Mouse (Mus musculus) liver, embryonic 14.5 days (tissue): Measurements from ENCODE around the gene Rap1gap2. TPM values are rescaled to one million over a fixed set of nuclear protein-coding genes. Genes with fewer than 3 reads are reported as not detected.

Source experiments
- ATAC-seq: fragments of 200-750 bp; cut with Nextera tagmentation; 2 replicates; pipeline ENCODE4 v1.8.0; 2017; ENCODE audit warnings: moderate number of reproducible peaks, mild to moderate bottlenecking, moderate library complexity; ENCODE audit not compliant: insufficient read depth
- DNase-seq, 3 experiments: peaks; one replicate each; pipeline ENCODE4 v3.0.0-alpha.2; 2012 to 2013; ENCODE audit warnings: low read depth in 3 of 3, low spot score in 3 of 3
- H3K27ac ChIP-seq: fragments of 300-500 bp; sonication (generic); 2 replicates; pipeline ENCODE4 v1.5.1; 2014; ENCODE audit warnings: moderate library complexity, mild to moderate bottlenecking, control low read depth, inconsistent platforms
- H3K27me3 ChIP-seq: fragments of 300-500 bp; sonication (generic); 2 replicates; pipeline ENCODE4 v1.6.1; 2014; ENCODE audit warnings: mild to moderate bottlenecking, low read length, moderate library complexity; ENCODE audit not compliant: control insufficient read depth, insufficient read depth
- H3K36me3 ChIP-seq: fragments of 300-500 bp; sonication (generic); replicated peaks from 2 replicates; pipeline ENCODE4 v1.6.1; 2014; ENCODE audit warnings: low read depth; ENCODE audit not compliant: control insufficient read depth, insufficient read depth
- H3K4me1 ChIP-seq, 2 experiments: fragments of 200-500 bp in 1 of 2; fragments of 300-500 bp in 1 of 2; sonication (generic) in 1 of 2; replicated peaks; 2 replicates each; pipeline ENCODE4 v1.6.1; 2012 to 2014; ENCODE audit warnings: antibody characterized with exemption in 1 of 2, inconsistent platforms in 1 of 2, low read length in 1 of 2; ENCODE audit not compliant: control insufficient read depth in 2 of 2, insufficient read depth in 2 of 2
- H3K4me2 ChIP-seq: fragments of 300-500 bp; sonication (generic); 2 replicates; pipeline ENCODE4 v1.6.1; 2014; ENCODE audit warnings: low read depth, mild to moderate bottlenecking, control low read depth, moderate library complexity
- H3K4me3 ChIP-seq, 2 experiments: fragments of 200-500 bp in 1 of 2; fragments of 300-500 bp in 1 of 2; sonication (generic) in 1 of 2; 2 replicates each; pipeline ENCODE4 v1.5.1; 2012 to 2014; ENCODE audit warnings: low read depth in 2 of 2, low read length in 2 of 2, mild to moderate bottlenecking in 2 of 2, control low read depth in 1 of 2, inconsistent platforms in 1 of 2, moderate library complexity in 1 of 2; ENCODE audit not compliant: insufficient read depth in 1 of 2
- H3K9ac ChIP-seq: fragments of 300-500 bp; sonication (generic); replicated peaks from 2 replicates; pipeline ENCODE4 v1.6.1; 2014; ENCODE audit warnings: mild to moderate bottlenecking, control low read depth, moderate library complexity
- H3K9me3 ChIP-seq: fragments of 300-500 bp; sonication (generic); 2 replicates; pipeline ENCODE4 v1.6.1; 2016; ENCODE audit warnings: low read length, mixed read lengths; ENCODE audit not compliant: control insufficient read depth
- CTCF ChIP-seq: IDR thresholded peaks from 2 replicates; pipeline ENCODE4 v1.5.1; 2016; ENCODE audit warnings: antibody characterized with exemption, low read depth, control low read depth
- EP300 ChIP-seq: IDR thresholded peaks from 2 replicates; pipeline ENCODE4 v1.6.1; 2016; ENCODE audit warnings: antibody characterized with exemption, low read depth
- WGBS: fragments of 180-500 bp; shearing (Covaris S2); extraction: QIAGEN DNeasy Blood & Tissue Kit; methylation state at CpG from one replicate; pipeline ENCODE4 v1.1.7; 2014; ENCODE audit not compliant: insufficient replicate concordance; 5-methylcytosine and 5-hydroxymethylcytosine counted together
- polyA plus RNA-seq, 2 experiments: library from polyadenylated mRNA; depleted of rRNA in 1 of 2; stranded (reverse) in 1 of 2; unstranded in 1 of 2; fragments of >200 nt; fragmentation: Nextera tagmentation in 1 of 2; extraction: Ambion mirVana in 1 of 2; gene quantifications; 2 replicates each; pipeline versions ENCODE4 v1.2.1 to v1.2.3; 2012 to 2014

Rap1gap2 gene
- polyA plus RNA-seq, 2 experiments, result 0.56 to 0.98 TPM

GRCm38 (mm10) chr11:74376847-74377246 is 233.9 kb downstream of the Rap1gap2 start:
- no peak overlapping the region for H3K4me3 ChIP-seq
- 69% methylated on average over 3 of the region's 3 CpGs for WGBS
- H3K9ac ChIP-seq, result no peak overlapping the region
- H3K27me3 ChIP-seq, result no peaks in the 10 kb centered on the region
- H3K9me3 ChIP-seq, result no peaks in the 10 kb centered on the region
- H3K36me3 ChIP-seq, result no peaks in the 10 kb centered on the region
- DNase-seq (no peak), ATAC-seq (no peak)
- H3K4me2 ChIP-seq, result no peak overlapping the region
- H3K4me1 ChIP-seq, result no peaks in the 10 kb centered on the region
- TF ChIP-seq CTCF (peak; percentile 65), EP300 (no peak)
- no peak overlapping the region for H3K27ac ChIP-seq

DNA sequence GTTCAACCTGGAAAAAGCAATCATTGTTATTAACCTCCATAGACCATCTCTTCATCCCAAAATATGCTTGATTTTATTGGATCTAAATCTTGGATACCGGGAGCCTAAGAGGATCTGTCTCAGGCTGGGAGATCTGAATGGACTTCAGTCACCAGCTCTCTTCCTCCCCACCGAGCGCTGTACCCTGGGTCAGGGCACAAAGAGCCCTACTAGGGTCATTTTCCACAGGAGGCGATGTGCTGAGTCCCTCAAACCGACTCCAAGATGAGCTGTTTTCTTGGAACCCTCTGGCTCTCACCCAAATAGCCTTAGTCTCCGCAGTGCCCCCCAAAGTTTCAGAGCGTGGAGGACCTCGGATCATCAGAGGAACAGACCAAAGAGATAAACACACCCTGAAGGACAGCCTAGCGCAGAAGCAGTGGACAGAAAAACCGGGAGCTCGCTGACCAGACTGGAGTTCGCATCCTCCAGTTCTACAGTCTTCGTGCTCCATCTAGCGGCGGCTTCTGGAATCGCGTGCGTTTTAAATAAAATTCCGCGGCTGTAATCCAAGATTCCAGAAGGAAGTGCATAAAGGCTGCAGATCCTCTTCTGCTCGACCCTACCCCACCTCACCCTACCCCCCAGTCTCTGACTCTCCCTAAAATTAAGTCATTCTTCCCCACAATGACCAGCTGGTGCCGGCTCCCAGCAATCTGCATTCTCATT is 239.2 kb downstream of the Rap1gap2 start:
- no peak overlapping the region for H3K4me2 ChIP-seq
- peaks cover 3% of the 10 kb centered on the region; the same call in 1 of the 2 replicates for H3K27me3 ChIP-seq
- TF ChIP-seq EP300 (no peak), CTCF (peak; percentile 82)
- no peaks in the 10 kb centered on the region for H3K36me3 ChIP-seq
- DNase-seq (peak; percentile 17 to 42 (median 41)), ATAC-seq (no peak)
- H3K9ac ChIP-seq, result no peak overlapping the region
- no peaks in the 10 kb centered on the region for H3K4me1 ChIP-seq
- WGBS, result 12% methylated on average over 22 of the region's 22 CpGs
- no peak overlapping the region for H3K27ac ChIP-seq
- no peak overlapping the region for H3K4me3 ChIP-seq
- H3K9me3 ChIP-seq, result no peaks in the 10 kb centered on the region

GRCm38 (mm10) chr11:74361769-74362168 is 248.9 kb downstream of the Rap1gap2 start, which contains the start of gene Olfr412:
Olfr412 (plus strand) TSS chr11:74362069.
- H3K9ac ChIP-seq, result no peak within 1 kb of the TSS
- no peaks in the 10 kb centered on the region for H3K27me3 ChIP-seq
- H3K4me3 ChIP-seq, result no peak within 1 kb of the TSS
- H3K9me3 ChIP-seq, result no peaks in the 10 kb centered on the region
- 36% methylated on average over 1 of the region's 1 CpGs for WGBS
- H3K4me2 ChIP-seq, result no peak within 1 kb of the TSS
- ATAC-seq, result no peak
- no peak for DNase-seq
- H3K4me1 ChIP-seq, result no peaks in the 10 kb centered on the region
- H3K27ac ChIP-seq, result no peak within 1 kb of the TSS
- no peaks in the 10 kb centered on the region for H3K36me3 ChIP-seq
- no peak for TF ChIP-seq EP300
- no peak for TF ChIP-seq CTCF

- Histone ChIP-seq H3K4me3 (no peak within 1 kb of the TSS), H3K27ac (no peak within 1 kb of the TSS), H3K36me3 (no peaks in the 10 kb centered on the region), H3K9me3 (no peaks in the 10 kb centered on the region), H3K4me1 (no peaks in the 10 kb centered on the region), H3K27me3 (no peaks in the 10 kb centered on the region), H3K9ac (no peak within 1 kb of the TSS), H3K4me2 (no peak within 1 kb of the TSS)
- WGBS, result 47% methylated on average over 3 of the region's 3 CpGs
- ATAC-seq, result no peak
- no peak for TF ChIP-seq EP300
- no peak for DNase-seq
These were observed 258.2 kb downstream of the Rap1gap2 start, which contains the start of gene Olfr411 for GRCm38 (mm10) chr11:74352550-74352949. Olfr411 (minus strand) TSS chr11:74352650.

GRCm38 (mm10) chr11:74337931-74338330 is 272.8 kb downstream of the Rap1gap2 start, which contains the start of gene Olfr410:
Olfr410 (minus strand) TSS chr11:74338031.
- no peaks in the 10 kb centered on the region for H3K9me3 ChIP-seq
- no peak for ATAC-seq

More at GRCm38 (mm10) chr11:74337931-74338330, 272.8 kb downstream of the Rap1gap2 start, which contains the start of gene Olfr410:
- no peak within 1 kb of the TSS for H3K9ac ChIP-seq
- H3K4me2 ChIP-seq, result no peak within 1 kb of the TSS
- H3K27ac ChIP-seq, result no peak within 1 kb of the TSS
- 53% methylated on average over 6 of the region's 6 CpGs for WGBS
- no peak for TF ChIP-seq CTCF
- TF ChIP-seq EP300, result no peak
- H3K4me3 ChIP-seq, result no peak within 1 kb of the TSS
- no peaks in the 10 kb centered on the region for H3K36me3 ChIP-seq
- H3K4me1 ChIP-seq, result no peaks in the 10 kb centered on the region
- no peak for DNase-seq
- H3K27me3 ChIP-seq, result no peaks in the 10 kb centered on the region

Other genes with a start within 250 kb of the Rap1gap2 start
- gene Olfr412, start 248.8 kb downstream of the Rap1gap2 start, polyA plus RNA-seq (2012; rRNA removed), result not detected in 2 replicates
- gene Olfr412, start 248.8 kb downstream of the Rap1gap2 start, polyA plus RNA-seq (2014; fragmentation: Nextera tagmentation; extraction: Ambion mirVana), result not detected in 2 replicates
- gene Ccdc92b, start 8.7 kb upstream of the Rap1gap2 start, polyA plus RNA-seq (2012; rRNA removed), result 12.7 and 13.1 TPM in 2 replicates
- gene Ccdc92b, start 8.7 kb upstream of the Rap1gap2 start, polyA plus RNA-seq (2014; fragmentation: Nextera tagmentation; extraction: Ambion mirVana), result 10.2 and 12.6 TPM in 2 replicates
- gene Cluh, start 38.6 kb upstream of the Rap1gap2 start, polyA plus RNA-seq (2012; rRNA removed), result 28.2 and 29.5 TPM in 2 replicates
- gene Cluh, start 38.6 kb upstream of the Rap1gap2 start, polyA plus RNA-seq (2014; fragmentation: Nextera tagmentation; extraction: Ambion mirVana), result 14.3 and 20.3 TPM in 2 replicates
- 11.1 and 18.2 TPM in 2 replicates for gene Pafah1b1, start 113.8 kb upstream of the Rap1gap2 start, polyA plus RNA-seq (2012; rRNA removed)
- gene Pafah1b1, start 113.8 kb upstream of the Rap1gap2 start, polyA plus RNA-seq (2014; fragmentation: Nextera tagmentation; extraction: Ambion mirVana), result 42.1 and 43.8 TPM in 2 replicates
- gene Mettl16, start 159.9 kb upstream of the Rap1gap2 start, polyA plus RNA-seq (2012; rRNA removed), result 3.1 and 9.3 TPM in 2 replicates
- 14.6 and 16.5 TPM in 2 replicates for gene Mettl16, start 159.9 kb upstream of the Rap1gap2 start, polyA plus RNA-seq (2014; fragmentation: Nextera tagmentation; extraction: Ambion mirVana)
- gene Mnt, start 220.0 kb upstream of the Rap1gap2 start, polyA plus RNA-seq (2012; rRNA removed), result 2.5 TPM in 2 replicates
- 1.0 and 1.2 TPM in 2 replicates for gene Mnt, start 220.0 kb upstream of the Rap1gap2 start, polyA plus RNA-seq (2014; fragmentation: Nextera tagmentation; extraction: Ambion mirVana)